Mouse (Mus musculus) cerebellum, postnatal 14 days (tissue): ENCODE measurements around the gene Abhd14a.

ENCODE experiments used
- DNase-seq, 2 experiments: peaks; one replicate each; pipeline ENCODE4 v3.0.0; 2021; ENCODE audit warnings: mixed read lengths in 2 of 2

Abhd14a gene

GRCm38 (mm10) chr9:106452351-106452750, 4.9 kb upstream of the Abhd14a start:
- peak in 1 of 2 experiments; percentile 40 for DNase-seq

GRCm38 (mm10) chr9:106451899-106452298, 4.4 kb upstream of the Abhd14a start:
- DNase-seq, result no peak

GRCm38 (mm10) chr9:106451298-106451697, 3.8 kb upstream of the Abhd14a start:
- DNase-seq, result peak in 1 of 2 experiments; percentile 35

- peak; percentile 88 to 90 for DNase-seq
Measured at GRCm38 (mm10) chr9:106450661-106451060, 3.2 kb upstream of the Abhd14a start.

GRCm38 (mm10) chr9:106449947-106450346, 2.5 kb upstream of the Abhd14a start:
- peak; percentile 47 to 50 for DNase-seq

- DNase-seq, result peak; percentile 85 to 87
Measured at GRCm38 (mm10) chr9:106448498-106449031, 1.1 kb upstream of the Abhd14a start.

- DNase-seq, result peak; percentile 51 to 55
Measured at GRCm38 (mm10) chr9:106447951-106448350, 473 bp upstream of the Abhd14a start.

GRCm38 (mm10) chr9:106444836-106445235, 2.6 kb downstream of the Abhd14a start:
- DNase-seq, result no peak

- DNase-seq, result no peak
Measured at GRCm38 (mm10) chr9:106442680-106443079, 4.8 kb downstream of the Abhd14a start.

GRCm38 (mm10) chr9:106436566-106436965, 10.9 kb downstream of the Abhd14a start:
- DNase-seq, result peak in 1 of 2 experiments; percentile 20

GRCm38 (mm10) chr9:106433389-106433788, 14.1 kb downstream of the Abhd14a start:
- no peak for DNase-seq

- DNase-seq, result no peak
Measured at GRCm38 (mm10) chr9:106430015-106430264, 17.5 kb downstream of the Abhd14a start.

- DNase-seq, result peak; percentile 96 to 97
Measured at GRCm38 (mm10) chr9:106429221-106430014, 18.1 kb downstream of the Abhd14a start, which contains the start of gene Rpl29. Rpl29 (plus strand) TSS chr9:106429454.

GRCm38 (mm10) chr9:106428719-106429220, 18.7 kb downstream of the Abhd14a start:
- DNase-seq, result no peak

- DNase-seq, result peak; percentile 94 to 95
Measured at GRCm38 (mm10) chr9:106421865-106422160, 25.7 kb downstream of the Abhd14a start.

- DNase-seq, result no peak
Measured at GRCm38 (mm10) chr9:106421033-106421864, 26.2 kb downstream of the Abhd14a start.

GRCm38 (mm10) chr9:106420608-106421007, 26.9 kb downstream of the Abhd14a start:
- DNase-seq, result no peak

GRCm38 (mm10) chr9:106417841-106418625, 29.4 kb downstream of the Abhd14a start:
- DNase-seq, result peak; percentile 90 to 92

GRCm38 (mm10) chr9:106416826-106417225, 30.7 kb downstream of the Abhd14a start:
- no peak for DNase-seq

GRCm38 (mm10) chr9:106413606-106414005, 33.9 kb downstream of the Abhd14a start:
- DNase-seq, result no peak

GRCm38 (mm10) chr9:106412210-106412609, 35.3 kb downstream of the Abhd14a start:
- no peak for DNase-seq

GRCm38 (mm10) chr9:106411729-106412128, 35.7 kb downstream of the Abhd14a start:
- no peak for DNase-seq

GRCm38 (mm10) chr9:106411091-106411594, 36.3 kb downstream of the Abhd14a start:
- DNase-seq, result no peak
